Comparison of ENCODE assay signal across 12 mouse cellular contexts in the genomic region with DNA sequence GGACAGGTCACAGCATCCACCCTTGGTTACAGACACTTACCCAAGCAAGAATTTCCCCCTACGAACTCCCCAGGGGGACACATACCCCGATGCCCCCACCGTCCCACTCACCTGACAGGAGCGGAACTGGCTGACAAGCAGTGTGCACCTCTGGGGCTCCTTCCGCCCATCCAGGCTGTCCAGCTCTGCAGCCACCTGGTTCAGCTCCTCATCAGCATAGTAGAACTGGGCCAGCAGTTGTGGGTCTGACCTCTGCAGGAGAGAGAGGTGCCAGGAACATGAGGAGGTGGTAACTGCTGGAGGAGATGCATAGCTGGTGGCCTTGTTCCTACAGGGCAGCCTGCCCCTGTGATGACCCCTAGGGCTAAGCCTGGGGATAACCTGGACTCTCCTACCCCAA. TPM values are rescaled to one million over a fixed set of nuclear protein-coding genes. Genes with fewer than 3 reads are reported as not detected.
DNase-seq lines count a peak whose midpoint lies in the region; ATAC-seq and TF ChIP-seq lines count a peak whose summit lies in the region.
"Had no signal": no experiment of that assay in that cellular context is flagged by ENCODE, and none has a peak within 500 bp of the region (broad histone marks: within the 10 kb centered on the region; RNA-seq: fewer than 3 reads in every experiment).

No protein-coding gene starts in this region.

- 87% methylated on average over 5 of the region's 5 CpGs for WGBS in neural tube, embryonic 13.5 days
- 78% methylated on average over 5 of the region's 5 CpGs for WGBS in stomach, postnatal 0 days

- peaks cover 14% of the 10 kb centered on the region for H3K4me1 ChIP-seq in neural tube, embryonic 13.5 days (replicated peaks)
- H3K4me1 ChIP-seq in stomach, postnatal 0 days (replicated peaks; ENCODE audit: control insufficient read depth, insufficient read depth) = no peaks in the 10 kb centered on the region

- no peaks in the 10 kb centered on the region for H3K9me3 ChIP-seq in neural tube, embryonic 13.5 days
- H3K9me3 ChIP-seq in stomach, postnatal 0 days (ENCODE audit: control insufficient read depth, low read length) = no peaks in the 10 kb centered on the region

- H3K27ac ChIP-seq in gastrocnemius, adult 2 months = peak overlapping the region; percentile 70
- H3K27ac ChIP-seq in layer of hippocampus, adult 2 months = peak overlapping the region; percentile 90
- no peak overlapping the region for H3K27ac ChIP-seq in neural tube, embryonic 13.5 days (replicated peaks)
- H3K27ac ChIP-seq in stomach, postnatal 0 days (replicated peaks) = no peak overlapping the region

- no peak for TF ChIP-seq EP300 in stomach, postnatal 0 days (optimal IDR thresholded peaks at IDR 0.05)

- H3K27me3 ChIP-seq in neural tube, embryonic 13.5 days = no peaks in the 10 kb centered on the region
- no peaks in the 10 kb centered on the region for H3K27me3 ChIP-seq in stomach, postnatal 0 days (ENCODE audit: control insufficient read depth, insufficient read depth, low read length)

- no peak for ATAC-seq in neural tube, embryonic 13.5 days (ENCODE audit: low read depth)
- ATAC-seq in stomach, postnatal 0 days (ENCODE audit: low FRiP score, low TSS enrichment) = 0 out of 2 replicates have a peak, but pooled peaks have one; percentile 9
- ATAC-seq: CD4-positive, CD25-positive, alpha-beta regulatory T cell, adult 4 months had no signal

- peak; percentile 28 for DNase-seq in gastrocnemius, adult 2 months
- no peak for DNase-seq in gastrocnemius, adult 8-10 months (ENCODE audit: low spot score in 2 of 2)
- DNase-seq in layer of hippocampus, adult 2 months (ENCODE audit: low spot score in 2 of 2) = no peak
- no peak for DNase-seq in layer of hippocampus, postnatal 36 days
- no peak for DNase-seq in neural tube, embryonic 10.5 days (ENCODE audit: extremely low spot score, low spot score)
- no peak for DNase-seq in stomach, postnatal 0 days (ENCODE audit: low spot score)
- no peak for DNase-seq in spleen, adult 18-20 months

- H3K9ac ChIP-seq in neural tube, embryonic 13.5 days = 0 out of 2 replicates have a peak overlapping the region, but pooled peaks have one; percentile 35
- no peak overlapping the region for H3K9ac ChIP-seq in stomach, postnatal 0 days (ENCODE audit: low read length)

- intact Hi-C loops in gastrocnemius, adult 2 months (cut with DNase I) = no loop called here

- H3K36me3 ChIP-seq in neural tube, embryonic 13.5 days = no peaks in the 10 kb centered on the region
- H3K36me3 ChIP-seq in stomach, postnatal 0 days (ENCODE audit: control insufficient read depth, insufficient read depth, low read length) = no peaks in the 10 kb centered on the region

- no peak overlapping the region for H3K4me2 ChIP-seq in neural tube, embryonic 13.5 days
- H3K4me2 ChIP-seq in stomach, postnatal 0 days (replicated peaks; ENCODE audit: low read depth) = no peak overlapping the region

- H3K4me3 ChIP-seq in gastrocnemius, adult 2 months = no peak overlapping the region; the same call in 1 of the 2 replicates
- H3K4me3 ChIP-seq in layer of hippocampus, adult 2 months = no peak overlapping the region
- H3K4me3 ChIP-seq in neural tube, embryonic 13.5 days = no peak overlapping the region
- no peak overlapping the region for H3K4me3 ChIP-seq in stomach, postnatal 0 days (ENCODE audit: low read depth, low read length)

- TF ChIP-seq CTCF in gastrocnemius, adult 2 months (IDR thresholded peaks at IDR 0.05) = no peak
- TF ChIP-seq CTCF in layer of hippocampus, adult 2 months (conservative IDR thresholded peaks at IDR 0.05) = no peak
- TF ChIP-seq CTCF in stomach, postnatal 0 days (IDR thresholded peaks at IDR 0.05; ENCODE audit: low read depth) = no peak

RNA-seq across cellular contexts. Expression of a gene that starts 45.2 kb away (rescaled TPM):
- total RNA-seq in gastrocnemius, adult 2 months (2021) = under 1 TPM; 0.36 to 0.64 TPM
- total RNA-seq in gastrocnemius, adult 8-10 months (2022) = 1 to 10 TPM in 1 of 4 experiments, under 1 TPM in 3; 0.35 to 1.3 (median 0.68) TPM
- 10 to 100 TPM; 35.0 to 35.8 TPM for total RNA-seq in layer of hippocampus, adult 2 months (2021)
- 10 to 100 TPM; 32.0 to 33.1 TPM for total RNA-seq in layer of hippocampus, postnatal 36 days (2021)
- polyA plus RNA-seq in neural tube, embryonic 13.5 days (2015; fragmentation: Nextera tagmentation; extraction: Ambion mirVana) = 5.6 and 6.9 TPM in 2 replicates
- polyA plus RNA-seq in stomach, postnatal 0 days (2015; fragmentation: Nextera tagmentation; extraction: Ambion mirVana) = 0.27 and 0.29 TPM in 2 replicates

RNA-seq across cellular contexts. Expression of a gene that starts 45.3 kb away (rescaled TPM):
- not detected for total RNA-seq in gastrocnemius, adult 2 months (2021)
- total RNA-seq in gastrocnemius, adult 8-10 months (2022) = not detected
- under 1 TPM; 0.22 to 0.56 TPM for total RNA-seq in layer of hippocampus, adult 2 months (2021)
- total RNA-seq in layer of hippocampus, postnatal 36 days (2021) = under 1 TPM; 0.32 to 0.40 TPM
- not detected in 2 replicates for polyA plus RNA-seq in neural tube, embryonic 13.5 days (2015; fragmentation: Nextera tagmentation; extraction: Ambion mirVana)
- 0.04 TPM in 1 of 2 replicates, not detected in the other for polyA plus RNA-seq in stomach, postnatal 0 days (2015; fragmentation: Nextera tagmentation; extraction: Ambion mirVana)
- total RNA-seq: adrenal gland, adult 2 months had no signal
- polyA plus RNA-seq: adrenal gland, adult 2 months; CD4-positive, CD25-positive, alpha-beta regulatory T cell, adult 4 months; intestine, embryonic 14.5 days; neural tube, embryonic 11.5 days had no signal

RNA-seq across cellular contexts. Expression of a gene that starts 55.5 kb away (rescaled TPM):
- total RNA-seq in gastrocnemius, adult 2 months (2021) = 10 to 100 TPM; 25.8 to 35.6 TPM
- total RNA-seq in gastrocnemius, adult 8-10 months (2022) = 10 to 100 TPM; 17.0 to 30.9 (median 24.8) TPM
- 10 to 100 TPM; 84.9 to 94.7 TPM for total RNA-seq in layer of hippocampus, adult 2 months (2021)
- 10 to 100 TPM; 86.7 to 99.5 TPM for total RNA-seq in layer of hippocampus, postnatal 36 days (2021)
- 27.0 and 31.6 TPM in 2 replicates for polyA plus RNA-seq in neural tube, embryonic 13.5 days (2015; fragmentation: Nextera tagmentation; extraction: Ambion mirVana)
- polyA plus RNA-seq in stomach, postnatal 0 days (2015; fragmentation: Nextera tagmentation; extraction: Ambion mirVana) = 20.1 and 21.2 TPM in 2 replicates

Comparison
In these comparisons a context has a peak if more than half of its experiments do, and no peak if none do; other contexts are left out.
1. H3K27ac ChIP-seq: peak in gastrocnemius, adult 2 months (single experiment) and layer of hippocampus, adult 2 months (single experiment); none in neural tube, embryonic 13.5 days (single experiment) and stomach, postnatal 0 days (single experiment).
2. RNA of a gene that starts 45.2 kb away (total RNA-seq): 35.0 to 35.8 TPM in layer of hippocampus, adult 2 months and 32.0 to 33.1 TPM in layer of hippocampus, postnatal 36 days; 0.35 to 1.3 TPM in gastrocnemius, adult 8-10 months and 0.36 to 0.64 TPM in gastrocnemius, adult 2 months; every median in the first group is over 10 times any median in the second.